Mouse (Mus musculus) heart, embryonic 13.5 days (tissue): Measurements from ENCODE around the gene Dnah2. TPM values are rescaled to one million over a fixed set of nuclear protein-coding genes. Genes with fewer than 3 reads are reported as not detected.

Experiments
- ATAC-seq: fragments of 200-750 bp; cut with Nextera tagmentation; 2 replicates; pipeline ENCODE4 v1.8.0; 2017; ENCODE audit warnings: moderate TSS enrichment; ENCODE audit not compliant: insufficient number of reproducible peaks, low FRiP score, low TSS enrichment; ENCODE audit errors: extremely low read depth
- H3K27ac ChIP-seq: fragments of 300-500 bp; sonication (generic); replicated peaks from 2 replicates; pipeline ENCODE4 v1.5.1; 2015; ENCODE audit warnings: moderate library complexity, mild to moderate bottlenecking, inconsistent platforms
- H3K27me3 ChIP-seq: fragments of 300-500 bp; sonication (generic); replicated peaks from 2 replicates; pipeline ENCODE4 v1.6.1; 2015; ENCODE audit warnings: mild to moderate bottlenecking, inconsistent platforms
- H3K36me3 ChIP-seq: fragments of 300-500 bp; sonication (generic); 2 replicates; pipeline ENCODE4 v1.6.1; 2015; ENCODE audit warnings: mild to moderate bottlenecking, inconsistent platforms
- H3K4me1 ChIP-seq: fragments of 300-500 bp; sonication (generic); 2 replicates; pipeline ENCODE4 v1.6.1; 2015; ENCODE audit warnings: inconsistent platforms
- H3K4me2 ChIP-seq: fragments of 300-500 bp; sonication (generic); 2 replicates; pipeline ENCODE4 v1.6.1; 2015; ENCODE audit warnings: inconsistent platforms, mild to moderate bottlenecking, moderate library complexity
- H3K4me3 ChIP-seq: fragments of 300-500 bp; sonication (generic); 2 replicates; pipeline ENCODE4 v1.5.1; 2015; ENCODE audit warnings: moderate library complexity, mild to moderate bottlenecking, inconsistent platforms
- H3K9ac ChIP-seq: fragments of 300-500 bp; sonication (generic); 2 replicates; pipeline ENCODE4 v1.6.1; 2015; ENCODE audit warnings: inconsistent platforms, mild to moderate bottlenecking, moderate library complexity
- H3K9me3 ChIP-seq: fragments of 300-500 bp; sonication (generic); 2 replicates; pipeline ENCODE4 v1.6.1; 2016; ENCODE audit warnings: inconsistent platforms
- WGBS: fragments of 180-500 bp; shearing (Covaris S2); methylation state at CpG from one replicate; pipeline ENCODE4 v1.1.7; 2015; ENCODE audit warnings: mixed read lengths; 5-methylcytosine and 5-hydroxymethylcytosine counted together
- polyA plus RNA-seq: library from polyadenylated mRNA; unstranded; fragments of >200 nt; fragmentation: Nextera tagmentation; extraction: Ambion mirVana; gene quantifications from 2 replicates; pipeline ENCODE4 v1.2.1, GENCODE M21; 2015

Gene Dnah2
- polyA plus RNA-seq, 1 experiment from 2014 or later, result 0.07 TPM

DNA sequence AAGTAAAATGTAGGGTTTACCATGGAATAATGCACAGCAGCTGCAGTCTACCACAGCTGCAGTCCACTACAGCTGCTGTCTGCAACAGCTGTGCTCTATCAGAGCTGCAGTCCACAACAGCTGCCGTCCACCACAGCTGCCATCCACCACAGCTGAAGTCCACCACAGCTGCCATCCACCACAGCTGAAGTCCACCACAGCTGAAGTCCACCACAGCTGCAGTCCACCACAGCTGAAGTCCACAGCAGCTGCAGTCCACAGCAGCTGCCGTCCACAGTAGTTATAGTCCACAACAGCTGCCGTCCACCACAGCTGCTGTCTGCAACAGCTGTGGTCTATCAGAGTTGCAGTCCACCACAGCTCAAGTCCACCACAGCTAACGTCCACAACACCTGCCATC, 89.0 kb downstream of the Dnah2 start:
- H3K9me3 ChIP-seq, result no peaks in the 10 kb centered on the region
- no peak overlapping the region for H3K27ac ChIP-seq
- H3K36me3 ChIP-seq, result no peaks in the 10 kb centered on the region
- no peak overlapping the region for H3K4me2 ChIP-seq
- 53% methylated on average over 4 of the region's 4 CpGs for WGBS
- H3K9ac ChIP-seq, result no peak overlapping the region
- H3K27me3 ChIP-seq, result no peaks in the 10 kb centered on the region; the same call in 1 of the 2 replicates
- peaks cover 30% of the 10 kb centered on the region for H3K4me1 ChIP-seq
- no peak for ATAC-seq
- no peak overlapping the region for H3K4me3 ChIP-seq

DNA sequence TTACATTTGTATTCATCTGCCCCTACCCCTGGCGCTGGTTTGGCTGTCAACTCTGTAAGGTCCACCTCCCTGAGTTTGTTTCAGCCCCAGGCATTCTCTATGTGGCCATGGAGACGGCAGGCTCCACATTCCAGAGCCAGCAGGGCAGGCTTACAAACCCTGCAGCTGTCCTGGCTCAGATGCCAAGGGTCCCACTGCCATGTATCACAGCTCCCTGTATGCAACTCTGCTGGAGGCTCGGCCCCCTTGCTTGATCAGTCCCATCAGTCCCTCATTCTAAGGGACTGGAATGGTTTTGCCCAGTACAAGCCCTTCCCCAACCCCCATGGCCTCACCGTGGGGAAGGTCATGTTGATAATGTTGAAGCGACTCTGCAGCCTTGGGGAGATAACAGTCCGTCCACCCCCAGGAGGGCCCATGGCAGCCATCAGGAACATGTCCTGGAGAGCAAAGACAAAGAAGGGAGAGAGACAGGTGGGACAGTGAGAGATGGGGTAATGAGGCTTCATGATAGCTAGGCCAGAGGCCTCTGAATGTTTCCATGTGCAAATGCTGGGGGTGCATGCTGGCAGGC, 91.8 kb downstream of the Dnah2 start:
- no peak overlapping the region for H3K4me3 ChIP-seq
- H3K4me2 ChIP-seq, result 0 out of 2 replicates have a peak overlapping the region, but pooled peaks have one; percentile 11
- no peaks in the 10 kb centered on the region for H3K36me3 ChIP-seq
- H3K27me3 ChIP-seq, result no peaks in the 10 kb centered on the region
- H3K4me1 ChIP-seq, result peaks cover 45% of the 10 kb centered on the region
- no peak for ATAC-seq
- H3K9me3 ChIP-seq, result no peaks in the 10 kb centered on the region
- WGBS, result 9% methylated on average over 6 of the region's 6 CpGs
- peak overlapping the region; percentile 61 for H3K27ac ChIP-seq
- H3K9ac ChIP-seq, result no peak overlapping the region

DNA sequence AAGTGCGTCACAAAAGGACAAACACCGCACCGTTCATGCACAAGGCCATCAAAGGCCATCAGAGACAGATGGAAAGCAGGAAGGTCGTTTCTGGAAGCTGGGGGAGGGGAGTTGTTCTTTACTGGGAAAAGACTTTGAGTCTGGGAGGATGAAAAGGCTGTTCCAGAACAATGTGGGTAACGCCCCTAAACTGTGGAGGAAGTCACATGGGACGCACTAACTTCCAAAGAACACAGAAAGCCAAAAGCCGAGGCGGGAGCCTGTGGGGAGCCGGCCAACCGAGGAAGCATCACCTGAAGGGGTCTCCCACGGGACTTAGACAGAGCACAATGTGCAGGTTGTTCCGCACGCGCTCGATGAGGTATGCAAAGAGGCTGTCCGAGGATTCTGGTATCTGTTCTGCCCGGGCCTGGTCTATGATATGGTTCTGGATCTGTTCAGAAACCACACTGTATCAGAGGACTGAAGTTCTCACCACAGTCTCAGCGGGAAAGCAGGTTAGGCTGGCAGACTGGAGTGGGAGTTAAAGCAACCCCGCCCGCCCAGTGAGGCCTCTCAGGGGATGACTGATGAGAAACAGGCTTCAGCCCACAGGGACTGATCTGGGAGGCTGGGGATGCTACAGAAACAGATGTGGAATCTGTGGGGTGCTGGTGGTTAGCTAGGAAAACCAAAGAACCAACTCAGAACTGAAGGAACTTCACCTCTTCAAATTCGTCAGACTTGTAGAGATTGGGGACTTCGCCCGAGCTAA, 96.6 kb downstream of the Dnah2 start:
- ATAC-seq, result no peak
- H3K27me3 ChIP-seq, result peaks cover 14% of the 10 kb centered on the region
- peak overlapping the region; percentile 87 for H3K27ac ChIP-seq
- peak overlapping the region; percentile 67 for H3K4me2 ChIP-seq
- peaks cover 38% of the 10 kb centered on the region for H3K4me1 ChIP-seq
- H3K9ac ChIP-seq, result peak overlapping the region; percentile 67
- no peaks in the 10 kb centered on the region for H3K36me3 ChIP-seq
- H3K4me3 ChIP-seq, result peak overlapping the region; percentile 38
- no peaks in the 10 kb centered on the region for H3K9me3 ChIP-seq
- 27% methylated on average over 23 of the region's 23 CpGs for WGBS

DNA sequence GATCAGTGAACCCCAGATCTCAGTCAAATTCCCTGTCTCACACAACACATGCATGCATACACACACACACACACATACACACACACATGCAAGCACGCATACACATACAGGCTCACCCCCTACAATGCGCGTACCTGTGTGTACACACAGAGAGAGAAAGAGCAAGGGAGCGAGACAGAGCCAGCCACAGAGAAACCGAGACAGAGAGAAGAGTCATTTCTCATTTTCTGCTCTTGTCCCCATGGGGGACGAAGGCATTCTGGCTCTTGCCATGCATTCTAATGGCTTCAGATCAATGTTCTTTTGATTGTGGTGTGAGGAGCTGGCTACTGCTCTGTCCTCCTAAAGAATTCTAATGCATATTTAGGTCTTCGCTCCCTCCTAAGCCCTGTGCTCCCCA, 101.6 kb downstream of the Dnah2 start:
- no peaks in the 10 kb centered on the region for H3K36me3 ChIP-seq
- no peak overlapping the region for H3K4me3 ChIP-seq
- WGBS, result 83% methylated on average over 7 of the region's 7 CpGs
- H3K27ac ChIP-seq, result no peak overlapping the region
- H3K4me1 ChIP-seq, result peaks cover 18% of the 10 kb centered on the region
- peaks cover 15% of the 10 kb centered on the region for H3K27me3 ChIP-seq
- no peak for ATAC-seq
- no peak overlapping the region for H3K9ac ChIP-seq
- H3K4me2 ChIP-seq, result no peak overlapping the region
- H3K9me3 ChIP-seq, result peaks cover 3% of the 10 kb centered on the region; the same call in 1 of the 2 replicates

DNA sequence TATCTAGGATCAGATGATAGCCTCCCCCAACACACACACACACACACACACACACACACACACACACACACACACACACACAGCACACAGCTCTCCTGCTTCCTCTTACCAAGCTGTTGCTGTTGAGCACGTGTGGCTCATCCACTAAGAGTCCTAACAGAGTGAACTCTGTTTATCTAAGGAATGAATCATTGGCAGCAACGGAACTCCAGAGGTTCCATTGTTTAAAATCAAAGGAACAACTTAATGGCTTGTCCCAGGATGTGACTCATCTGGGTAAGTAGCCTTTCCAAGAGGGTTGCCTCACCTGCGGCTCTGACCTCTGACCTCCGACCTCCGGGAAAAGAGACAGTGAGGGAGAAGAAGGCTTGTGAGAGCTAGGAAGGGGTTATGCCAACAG, 105.6 kb downstream of the Dnah2 start:
- Histone ChIP-seq H3K36me3 (no peaks in the 10 kb centered on the region), H3K4me1 (peaks cover 11% of the 10 kb centered on the region), H3K27ac (no peak overlapping the region), H3K9me3 (peaks cover 3% of the 10 kb centered on the region; the same call in 1 of the 2 replicates), H3K9ac (no peak overlapping the region), H3K4me3 (no peak overlapping the region), H3K27me3 (peaks cover 14% of the 10 kb centered on the region), H3K4me2 (no peak overlapping the region)
- WGBS, result 30% methylated on average over 5 of the region's 5 CpGs
- ATAC-seq, result no peak

DNA sequence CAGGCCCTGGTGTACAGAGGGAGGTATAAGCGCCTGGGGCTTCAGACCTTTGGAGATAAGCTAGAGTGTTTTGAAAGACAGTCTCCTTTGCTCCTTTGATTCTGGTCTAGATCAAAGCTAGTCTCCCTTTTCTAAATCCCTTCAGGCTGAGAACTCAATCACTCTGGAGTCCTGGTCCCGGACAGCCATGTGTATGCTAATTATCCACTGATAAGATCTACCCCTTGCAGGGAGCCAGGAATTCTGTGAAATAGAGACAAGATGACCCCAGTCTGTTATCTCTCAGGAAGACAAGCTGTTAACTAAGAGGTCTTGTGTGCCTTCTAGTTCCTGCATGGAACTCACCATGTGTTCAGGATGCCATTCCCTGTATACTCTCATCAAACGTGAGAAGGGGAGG, 111.6 kb downstream of the Dnah2 start:
- no peak overlapping the region for H3K9ac ChIP-seq
- no peak for ATAC-seq
- H3K36me3 ChIP-seq, result no peaks in the 10 kb centered on the region
- peaks cover 21% of the 10 kb centered on the region; the same call in 1 of the 2 replicates for H3K27me3 ChIP-seq
- H3K4me1 ChIP-seq, result peaks cover 6% of the 10 kb centered on the region
- no peak overlapping the region for H3K4me3 ChIP-seq
- 34% methylated on average over 3 of the region's 3 CpGs for WGBS
- no peak overlapping the region for H3K4me2 ChIP-seq
- no peaks in the 10 kb centered on the region for H3K9me3 ChIP-seq
- no peak overlapping the region for H3K27ac ChIP-seq

DNA sequence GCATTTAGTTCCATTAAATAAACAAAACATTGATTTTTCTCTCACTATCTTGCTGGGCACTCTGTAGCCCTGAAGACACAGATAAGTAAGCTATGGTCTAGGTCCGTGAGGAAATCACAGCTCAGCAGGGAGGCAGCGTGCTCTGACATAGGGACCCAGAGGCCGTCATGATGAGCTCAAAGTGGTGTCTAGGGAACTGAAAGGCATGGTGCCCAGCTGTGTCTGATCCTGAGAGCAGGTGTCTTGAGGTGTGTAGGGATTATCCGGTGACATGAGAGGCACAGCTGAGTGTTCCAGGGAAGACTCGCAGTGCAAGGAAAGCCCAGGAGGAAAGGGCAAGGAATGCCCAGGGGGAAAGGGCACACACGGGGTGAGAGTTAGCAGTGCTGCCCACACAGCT, 115.7 kb downstream of the Dnah2 start:
- 51% methylated on average over 6 of the region's 6 CpGs for WGBS
- H3K4me3 ChIP-seq, result no peak overlapping the region
- H3K27ac ChIP-seq, result no peak overlapping the region
- no peak overlapping the region for H3K9ac ChIP-seq
- no peak overlapping the region for H3K4me2 ChIP-seq
- no peak for ATAC-seq
- peaks cover 18% of the 10 kb centered on the region; the same call in 1 of the 2 replicates for H3K27me3 ChIP-seq
- H3K9me3 ChIP-seq, result no peaks in the 10 kb centered on the region
- no peaks in the 10 kb centered on the region for H3K36me3 ChIP-seq
- peaks cover 12% of the 10 kb centered on the region for H3K4me1 ChIP-seq

DNA sequence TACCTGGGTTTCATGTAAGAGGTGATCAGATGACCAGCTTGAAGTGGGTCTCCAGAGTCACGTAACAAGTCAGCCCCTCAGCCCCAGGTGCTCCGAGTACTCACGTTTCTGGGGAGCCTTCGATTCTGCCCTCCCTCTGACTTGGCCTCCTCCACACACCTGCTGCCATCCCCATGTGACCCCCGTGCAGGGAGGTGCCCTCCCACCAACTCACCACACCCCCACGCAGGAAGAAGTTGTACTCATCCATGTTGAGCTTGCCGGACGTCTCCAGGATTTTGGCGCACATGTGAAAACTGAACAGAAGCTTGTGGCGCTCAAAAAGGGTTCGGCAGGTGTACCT, 116.3 kb downstream of the Dnah2 start:
- no peak for ATAC-seq
- no peak overlapping the region for H3K27ac ChIP-seq
- peaks cover 18% of the 10 kb centered on the region; the same call in 1 of the 2 replicates for H3K27me3 ChIP-seq
- 68% methylated on average over 11 of the region's 11 CpGs for WGBS
- no peak overlapping the region for H3K9ac ChIP-seq
- H3K4me2 ChIP-seq, result no peak overlapping the region
- no peaks in the 10 kb centered on the region for H3K36me3 ChIP-seq
- no peaks in the 10 kb centered on the region for H3K9me3 ChIP-seq
- peaks cover 12% of the 10 kb centered on the region for H3K4me1 ChIP-seq
- H3K4me3 ChIP-seq, result no peak overlapping the region

DNA sequence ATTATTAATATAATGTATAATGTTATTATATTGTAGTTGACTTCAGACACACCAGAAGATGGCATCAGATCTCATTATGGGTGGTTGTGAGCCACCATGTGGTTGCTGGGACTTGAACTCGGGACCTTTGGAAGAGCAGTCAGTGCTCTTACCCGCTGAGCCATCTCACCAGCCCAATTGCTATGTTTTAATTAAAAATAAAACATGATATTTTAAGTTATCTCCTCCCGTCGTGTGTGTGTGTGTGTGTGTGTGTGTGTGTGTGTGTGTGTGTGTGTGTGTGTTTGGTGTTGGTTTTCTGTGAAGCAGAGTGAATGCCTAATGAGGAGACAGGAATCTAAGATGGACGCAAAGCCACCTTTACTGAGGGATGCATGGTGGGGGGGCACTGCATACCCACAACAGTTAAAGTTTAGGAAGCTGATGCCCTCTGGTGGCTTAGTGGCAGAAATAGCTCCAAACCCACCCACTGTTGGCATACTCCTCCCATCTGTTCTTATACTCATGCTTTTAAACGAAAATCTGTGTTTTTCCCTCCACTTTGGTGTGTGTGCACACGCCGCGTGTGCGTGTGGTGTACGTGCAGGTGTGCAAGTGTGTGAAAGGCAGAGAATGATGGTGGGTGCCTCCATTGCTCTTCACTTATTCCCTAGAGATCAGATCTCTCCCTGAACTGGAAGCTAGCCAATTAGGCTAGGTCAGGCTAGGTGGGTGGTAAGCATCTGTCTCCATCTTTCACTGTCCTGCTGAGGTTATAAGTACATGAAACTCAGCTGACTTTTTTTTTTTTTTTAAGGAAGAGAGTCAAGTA, 116.9 kb downstream of the Dnah2 start:
- Histone ChIP-seq H3K9me3 (no peaks in the 10 kb centered on the region), H3K4me1 (peaks cover 12% of the 10 kb centered on the region), H3K27ac (no peak overlapping the region), H3K4me2 (peak overlapping the region; percentile 30; the same call in 1 of the 2 replicates), H3K4me3 (no peak overlapping the region), H3K36me3 (no peaks in the 10 kb centered on the region), H3K9ac (no peak overlapping the region), H3K27me3 (peaks cover 15% of the 10 kb centered on the region; the same call in 1 of the 2 replicates)
- 34% methylated on average over 11 of the region's 11 CpGs for WGBS
- no peak for ATAC-seq

DNA sequence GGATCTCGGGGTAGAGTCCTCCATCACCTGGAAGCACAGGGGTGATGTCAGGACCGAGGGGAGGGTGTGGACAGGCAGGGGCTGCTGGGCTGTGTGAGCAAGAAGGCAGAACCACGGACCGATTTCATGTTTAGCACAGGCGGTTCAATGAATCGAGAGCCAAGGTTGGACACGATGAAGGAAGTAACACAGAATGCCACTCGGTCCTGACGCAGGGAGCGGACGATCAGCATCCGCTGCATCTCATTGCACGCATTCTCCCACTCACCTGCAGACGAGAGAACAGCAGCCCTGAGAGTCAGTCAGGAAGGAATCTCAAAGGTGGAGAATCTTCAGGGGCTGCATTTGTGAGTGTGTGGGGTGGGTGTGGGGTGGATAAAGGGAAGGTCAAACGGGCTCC, 118.3 kb downstream of the Dnah2 start:
- Histone ChIP-seq H3K27me3 (peaks cover 6% of the 10 kb centered on the region; the same call in 1 of the 2 replicates), H3K4me1 (peaks cover 12% of the 10 kb centered on the region), H3K27ac (no peak overlapping the region), H3K36me3 (no peaks in the 10 kb centered on the region), H3K4me3 (no peak overlapping the region), H3K9ac (no peak overlapping the region), H3K4me2 (no peak overlapping the region), H3K9me3 (no peaks in the 10 kb centered on the region)
- 80% methylated on average over 15 of the region's 15 CpGs for WGBS
- no peak for ATAC-seq

DNA sequence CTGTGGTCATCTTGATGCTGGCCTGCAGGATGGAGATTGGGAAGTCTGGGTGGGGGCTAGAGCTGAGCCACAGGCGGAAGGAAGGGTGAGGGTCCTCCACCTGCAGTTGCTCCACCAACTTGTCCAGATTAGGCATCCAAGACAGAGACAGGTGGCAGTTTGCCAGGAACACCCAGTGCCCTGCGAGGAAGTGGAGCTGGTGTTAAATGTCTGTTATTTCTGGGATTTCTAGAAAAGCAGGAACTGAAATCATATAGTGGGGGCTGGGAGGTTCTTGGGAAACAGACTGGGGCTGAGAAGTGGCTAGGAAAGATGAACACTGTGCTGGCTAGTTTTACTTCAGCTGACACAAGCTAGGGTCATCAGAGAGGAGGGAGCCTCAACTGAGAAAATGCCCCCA, 119.6 kb downstream of the Dnah2 start:
- Histone ChIP-seq H3K9ac (peak overlapping the region; percentile 38; the same call in 1 of the 2 replicates), H3K4me3 (no peak overlapping the region), H3K4me2 (no peak overlapping the region), H3K36me3 (no peaks in the 10 kb centered on the region), H3K9me3 (no peaks in the 10 kb centered on the region), H3K4me1 (peaks cover 12% of the 10 kb centered on the region), H3K27me3 (peaks cover 6% of the 10 kb centered on the region; the same call in 1 of the 2 replicates), H3K27ac (no peak overlapping the region)
- ATAC-seq, result no peak
- 21% methylated on average over 2 of the region's 2 CpGs for whole genome bisulfite sequencing
